Mouse (Mus musculus) kidney, embryonic 16.5 days (tissue): ENCODE measurements at regions not wholly inside any gene's neighbourhood (a gene's known extent, or its start where the extent isn't known, plus 50 kb on each side); places are given as distances from the start of the nearest gene placed in this dataset.

ENCODE experiments used
- ATAC-seq: fragments of 200-750 bp; cut with Nextera tagmentation; 2 replicates; pipeline ENCODE4 v1.8.0; 2017; ENCODE audit warnings: moderate TSS enrichment; ENCODE audit not compliant: low FRiP score, low TSS enrichment
- H3K27ac ChIP-seq: fragments of 300-500 bp; sonication (generic); 2 replicates; pipeline ENCODE4 v1.5.1; 2014; ENCODE audit warnings: low read length
- H3K27me3 ChIP-seq: fragments of 300-500 bp; sonication (generic); 2 replicates; pipeline ENCODE4 v1.6.1; 2014; ENCODE audit warnings: low read length, control low read depth, mixed read lengths; ENCODE audit not compliant: insufficient read depth
- H3K36me3 ChIP-seq: fragments of 300-500 bp; sonication (generic); 2 replicates; pipeline ENCODE4 v1.6.1; 2014; ENCODE audit warnings: low read length, control low read depth, mixed read lengths; ENCODE audit not compliant: insufficient read depth
- H3K4me1 ChIP-seq: fragments of 300-500 bp; sonication (generic); 2 replicates; pipeline ENCODE4 v1.6.1; 2014; ENCODE audit warnings: low read length, control low read depth, mixed read lengths; ENCODE audit not compliant: insufficient read depth
- H3K4me2 ChIP-seq: fragments of 300-500 bp; sonication (generic); replicated peaks from 2 replicates; pipeline ENCODE4 v1.6.1; 2014; ENCODE audit warnings: low read depth, low read length
- H3K4me3 ChIP-seq: fragments of 300-500 bp; sonication (generic); 2 replicates; pipeline ENCODE4 v1.5.1; 2014; ENCODE audit warnings: mild to moderate bottlenecking, low read length
- H3K9ac ChIP-seq: fragments of 300-500 bp; sonication (generic); replicated peaks from 2 replicates; pipeline ENCODE4 v1.6.1; 2014; ENCODE audit warnings: low read length
- H3K9me3 ChIP-seq: fragments of 300-500 bp; sonication (generic); 2 replicates; pipeline ENCODE4 v1.6.1; 2016; ENCODE audit warnings: low read length, control low read depth
- WGBS: fragments of 180-500 bp; shearing (Covaris S2); extraction: QIAGEN DNeasy Blood & Tissue Kit; methylation state at CpG from one replicate; pipeline ENCODE4 v1.1.7; 2014; 5-methylcytosine and 5-hydroxymethylcytosine counted together

DNA sequence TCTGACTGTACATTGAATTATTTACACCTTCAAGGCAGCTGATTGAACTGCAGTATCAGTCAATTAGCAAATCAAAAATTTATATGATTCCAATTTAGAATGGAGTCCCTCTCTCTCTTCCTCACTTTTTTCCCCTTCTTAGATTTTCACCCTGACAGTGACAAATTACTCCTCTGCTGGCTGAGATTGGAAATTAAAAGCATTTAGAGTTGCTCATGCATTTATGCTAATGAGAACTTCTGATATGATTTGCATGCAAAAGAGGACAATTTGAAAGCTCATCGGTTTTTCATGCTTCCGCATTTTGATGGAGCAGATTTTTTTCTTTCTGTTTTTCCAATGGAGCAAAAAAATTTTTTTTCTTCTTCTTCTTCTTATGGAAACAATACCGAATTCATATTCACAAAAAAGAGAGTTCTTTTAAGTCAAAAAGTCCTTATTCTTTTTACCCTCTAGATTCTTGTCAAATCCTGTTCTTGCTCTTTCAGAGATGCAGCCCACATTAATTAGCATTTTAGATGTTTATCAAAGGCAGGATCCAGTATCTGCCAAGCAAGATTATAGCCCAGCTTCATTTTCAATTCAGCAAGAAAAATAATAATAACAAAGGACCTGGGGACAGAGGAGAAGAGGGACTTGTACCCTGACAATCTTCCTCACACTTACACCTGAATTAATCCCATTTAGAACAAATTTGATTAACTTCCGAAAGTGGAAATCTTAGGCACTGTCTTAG lies 173.6 kb upstream of the Nox3 start:
- Histone ChIP-seq H3K9me3 (no peaks in the 10 kb centered on the region), H3K4me1 (no peaks in the 10 kb centered on the region), H3K36me3 (no peaks in the 10 kb centered on the region), H3K27ac (no peak overlapping the region), H3K27me3 (no peaks in the 10 kb centered on the region), H3K4me3 (no peak overlapping the region), H3K4me2 (no peak overlapping the region), H3K9ac (no peak overlapping the region)
- ATAC-seq: no peak
- WGBS: 69% methylated on average over 4 of the region's 4 CpGs

DNA sequence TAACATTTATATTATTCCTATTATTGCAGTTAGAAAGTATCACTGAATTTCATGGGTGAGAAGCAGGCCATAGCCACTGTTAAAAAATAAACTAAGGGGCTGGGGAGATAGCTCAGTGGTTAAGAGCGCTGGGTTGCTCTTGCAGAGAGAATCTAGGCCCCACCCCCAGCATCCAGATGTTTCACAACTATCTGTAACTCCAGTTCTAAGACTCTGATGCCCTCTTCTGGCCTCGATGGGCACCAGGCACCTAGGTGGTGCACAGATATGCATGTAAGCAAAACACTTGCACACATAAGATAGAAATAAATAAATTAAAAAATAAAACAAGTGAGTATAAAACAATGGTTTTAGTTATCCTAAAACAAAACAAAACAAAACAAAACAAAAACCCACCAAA lies 166.3 kb upstream of the Nox3 start:
- Histone ChIP-seq H3K4me3 (no peak overlapping the region), H3K27ac (no peak overlapping the region), H3K4me1 (no peaks in the 10 kb centered on the region), H3K9me3 (no peaks in the 10 kb centered on the region; the same call in 1 of the 2 replicates), H3K27me3 (no peaks in the 10 kb centered on the region), H3K4me2 (no peak overlapping the region), H3K36me3 (no peaks in the 10 kb centered on the region), H3K9ac (no peak overlapping the region)
- WGBS: 29% methylated on average over 2 of the region's 2 CpGs
- no peak for ATAC-seq

DNA sequence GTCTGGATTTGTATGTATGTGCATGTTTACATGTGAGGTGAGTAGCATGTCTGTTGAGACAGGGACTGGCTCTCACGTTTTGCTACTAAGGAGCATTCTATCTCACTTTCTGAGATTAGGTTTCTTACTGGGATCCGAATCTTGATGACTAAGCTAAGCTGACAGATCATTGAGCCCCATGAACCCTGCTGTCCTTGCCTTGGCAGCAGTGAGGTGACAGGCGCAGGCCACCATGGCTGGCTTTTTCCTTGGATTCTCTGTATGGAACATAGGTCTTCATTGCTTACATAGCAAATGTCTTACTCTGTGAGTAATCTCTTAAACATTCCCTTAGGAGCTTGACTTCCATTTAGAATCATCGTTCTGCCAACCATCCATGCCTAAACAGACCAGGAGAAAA lies 140.3 kb upstream of the Nox3 start:
- no peaks in the 10 kb centered on the region for H3K9me3 ChIP-seq
- no peak overlapping the region for H3K27ac ChIP-seq
- no peaks in the 10 kb centered on the region for H3K4me1 ChIP-seq
- H3K9ac ChIP-seq: no peak overlapping the region
- no peak overlapping the region for H3K4me2 ChIP-seq
- H3K27me3 ChIP-seq: no peaks in the 10 kb centered on the region
- no peaks in the 10 kb centered on the region for H3K36me3 ChIP-seq
- H3K4me3 ChIP-seq: no peak overlapping the region
- no peak for ATAC-seq
- 64% methylated on average over 4 of the region's 4 CpGs for WGBS

DNA sequence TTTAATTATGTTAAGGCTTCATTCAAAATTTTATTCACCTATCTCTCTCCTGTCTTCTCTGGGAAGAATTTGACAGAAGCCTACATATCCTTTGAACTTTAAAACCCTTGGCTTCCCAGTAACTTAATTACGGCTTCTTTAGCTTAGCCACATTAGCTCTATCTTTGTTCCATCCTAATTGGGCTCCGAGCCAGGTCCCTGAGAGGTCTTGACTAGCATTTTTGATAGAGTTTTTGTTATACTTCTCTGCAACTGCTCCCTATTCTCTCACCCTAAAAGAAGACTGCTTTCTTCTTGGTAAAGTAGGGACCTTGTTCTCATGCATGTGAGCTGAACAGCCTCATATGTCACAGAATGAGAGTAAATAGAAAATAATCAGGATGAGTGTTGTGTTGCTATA lies 115.1 kb upstream of the Nox3 start:
- Histone ChIP-seq H3K9me3 (no peaks in the 10 kb centered on the region), H3K4me3 (no peak overlapping the region), H3K4me1 (no peaks in the 10 kb centered on the region), H3K36me3 (no peaks in the 10 kb centered on the region), H3K4me2 (no peak overlapping the region), H3K27me3 (no peaks in the 10 kb centered on the region), H3K9ac (no peak overlapping the region), H3K27ac (no peak overlapping the region)
- ATAC-seq: no peak
- WGBS: 67% methylated on average over 2 of the region's 2 CpGs

DNA sequence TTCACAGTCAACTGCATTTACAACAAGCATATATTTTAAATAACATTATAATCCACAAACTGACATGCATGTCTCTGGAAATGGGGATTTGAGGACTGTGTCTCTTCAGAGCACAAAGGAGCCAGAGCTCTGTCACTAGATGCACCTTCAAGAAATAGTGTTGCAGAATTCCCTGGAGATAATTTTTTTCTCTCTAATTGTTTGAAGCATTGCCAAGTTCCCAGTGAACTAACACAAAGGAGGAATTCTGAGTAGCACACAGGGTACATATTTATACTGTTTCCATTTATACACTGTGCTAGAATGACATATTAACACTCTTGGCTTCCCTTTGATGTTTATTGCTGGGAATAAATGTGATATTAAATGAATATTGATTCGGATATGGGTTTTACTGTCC lies 107.4 kb upstream of the Nox3 start:
- H3K36me3 ChIP-seq: no peaks in the 10 kb centered on the region
- no peak overlapping the region for H3K4me2 ChIP-seq
- no peak for ATAC-seq
- H3K9ac ChIP-seq: no peak overlapping the region
- H3K27me3 ChIP-seq: no peaks in the 10 kb centered on the region
- H3K9me3 ChIP-seq: no peaks in the 10 kb centered on the region
- H3K4me1 ChIP-seq: no peaks in the 10 kb centered on the region
- H3K4me3 ChIP-seq: no peak overlapping the region
- WGBS: 83% methylated on average over 1 of the region's 1 CpGs
- no peak overlapping the region for H3K27ac ChIP-seq

DNA sequence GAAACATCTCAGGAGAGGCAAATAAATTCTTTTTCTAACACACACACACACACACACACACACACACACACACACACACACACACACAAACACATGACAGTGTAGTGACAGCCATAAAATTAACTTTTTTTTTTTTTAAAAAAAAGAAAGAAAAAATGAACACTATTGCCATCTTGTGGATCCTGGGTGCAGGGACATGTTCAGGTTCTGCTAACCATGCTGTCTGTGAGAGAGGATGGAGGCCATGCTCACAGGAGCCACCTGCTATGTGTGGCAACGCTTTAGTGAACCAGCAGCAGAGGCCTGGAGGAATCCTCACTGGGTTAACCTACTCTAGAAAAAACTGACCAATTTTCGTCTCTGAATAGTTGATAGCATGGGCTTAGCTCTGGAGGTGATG lies 96.5 kb upstream of the Nox3 start:
- peak; percentile 46; the same call in 1 of the 2 replicates for ATAC-seq
- H3K27me3 ChIP-seq: no peaks in the 10 kb centered on the region
- no peaks in the 10 kb centered on the region for H3K36me3 ChIP-seq
- H3K4me1 ChIP-seq: no peaks in the 10 kb centered on the region
- no peaks in the 10 kb centered on the region for H3K9me3 ChIP-seq
- 21% methylated on average over 2 of the region's 2 CpGs for WGBS
- H3K27ac ChIP-seq: no peak overlapping the region
- no peak overlapping the region for H3K9ac ChIP-seq
- no peak overlapping the region for H3K4me3 ChIP-seq
- no peak overlapping the region for H3K4me2 ChIP-seq

DNA sequence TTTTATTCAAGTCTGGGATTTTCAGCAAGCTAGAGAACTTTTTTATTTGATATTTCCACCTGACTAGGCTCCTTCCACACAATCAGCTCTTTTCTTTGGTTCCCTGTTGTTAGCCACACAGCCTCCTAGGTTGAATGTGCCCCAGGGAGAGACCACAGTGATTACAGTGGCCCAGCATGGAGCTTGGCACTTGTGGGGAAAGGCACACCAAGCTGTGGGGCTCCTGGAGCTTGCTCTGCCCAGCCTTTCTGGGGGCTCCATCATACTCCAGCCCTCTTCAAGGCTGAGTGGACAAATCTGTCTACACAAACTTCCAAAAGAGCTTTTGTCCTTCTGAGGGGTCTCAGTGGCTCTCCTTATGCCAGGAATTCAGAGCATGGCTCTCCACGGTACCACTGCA lies 86.1 kb upstream of the Nox3 start:
- no peak overlapping the region for H3K4me3 ChIP-seq
- H3K27me3 ChIP-seq: no peaks in the 10 kb centered on the region
- H3K4me1 ChIP-seq: no peaks in the 10 kb centered on the region
- ATAC-seq: no peak
- no peak overlapping the region for H3K27ac ChIP-seq
- no peak overlapping the region for H3K9ac ChIP-seq
- WGBS: 81% methylated on average over 1 of the region's 1 CpGs
- no peaks in the 10 kb centered on the region for H3K36me3 ChIP-seq
- no peak overlapping the region for H3K4me2 ChIP-seq
- no peaks in the 10 kb centered on the region for H3K9me3 ChIP-seq

DNA sequence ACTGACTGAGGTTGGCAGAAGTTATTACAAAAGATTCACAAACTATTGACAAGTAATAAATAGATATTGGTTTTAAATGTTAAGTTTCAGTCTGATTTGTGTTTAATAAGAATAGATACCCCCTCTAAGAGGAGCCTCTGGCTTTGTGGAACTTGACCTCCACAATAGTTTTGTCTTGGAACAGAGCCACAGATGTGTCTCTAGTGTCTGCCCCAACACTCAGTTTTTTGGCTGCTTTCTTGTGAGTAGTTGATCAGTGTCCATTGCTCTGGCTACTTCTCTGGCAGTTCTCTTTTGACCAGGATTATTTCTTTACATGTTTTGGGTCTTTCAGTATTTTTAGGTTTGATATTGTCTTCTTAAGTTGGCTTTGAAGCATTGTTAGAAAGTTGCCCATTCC lies 81.6 kb upstream of the Nox3 start:
- H3K4me1 ChIP-seq: no peaks in the 10 kb centered on the region
- no peaks in the 10 kb centered on the region for H3K36me3 ChIP-seq
- no peaks in the 10 kb centered on the region for H3K27me3 ChIP-seq
- H3K4me3 ChIP-seq: no peak overlapping the region
- no peak overlapping the region for H3K9ac ChIP-seq
- no peaks in the 10 kb centered on the region for H3K9me3 ChIP-seq
- H3K4me2 ChIP-seq: no peak overlapping the region
- H3K27ac ChIP-seq: no peak overlapping the region
- ATAC-seq: no peak

DNA sequence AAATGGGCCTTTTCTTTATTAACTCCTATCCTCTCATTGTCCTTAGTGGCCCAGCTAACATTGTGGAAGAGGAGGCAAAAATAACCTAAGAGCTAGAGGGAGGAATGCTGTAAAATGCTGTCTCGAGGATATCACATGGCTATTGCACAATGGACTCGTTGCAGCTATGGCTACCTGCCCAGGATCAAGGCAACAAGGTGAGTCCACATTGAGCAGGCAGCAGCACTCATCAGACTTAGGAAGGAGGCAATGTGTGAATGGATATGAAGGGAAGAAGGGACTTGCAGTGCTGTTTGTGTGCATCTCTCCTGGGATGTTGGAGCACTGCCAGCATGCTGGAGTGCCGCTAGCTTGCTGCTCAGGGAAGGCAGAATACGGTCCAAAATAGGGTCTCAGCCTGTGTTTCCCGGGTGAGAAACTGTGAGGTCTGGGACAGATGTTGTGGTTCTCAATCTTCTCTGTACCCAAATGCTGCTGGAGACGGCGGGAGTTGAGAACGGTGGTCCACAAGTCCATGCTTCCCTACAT lies 51.8 kb upstream of the Nox3 start:
- WGBS: 77% methylated on average over 8 of the region's 8 CpGs
- no peak for ATAC-seq
- no peaks in the 10 kb centered on the region for H3K4me1 ChIP-seq
- H3K4me2 ChIP-seq: no peak overlapping the region
- H3K27me3 ChIP-seq: no peaks in the 10 kb centered on the region
- H3K27ac ChIP-seq: no peak overlapping the region
- no peak overlapping the region for H3K9ac ChIP-seq
- H3K9me3 ChIP-seq: no peaks in the 10 kb centered on the region
- H3K4me3 ChIP-seq: no peak overlapping the region
- H3K36me3 ChIP-seq: no peaks in the 10 kb centered on the region
